Mouse (Mus musculus) kidney, postnatal 0 days (tissue): ENCODE measurements around the gene Ttn. TPM values are rescaled to one million over a fixed set of nuclear protein-coding genes. Genes with fewer than 3 reads are reported as not detected.
A peak's percentile ranks its signal among the peaks of the same experiment; 100 is the strongest.

Experiments used
- ATAC-seq: fragments of 200-750 bp; cut with Nextera tagmentation; replicated peaks from 2 replicates; pipeline ENCODE4 v1.8.0; 2017; ENCODE audit warnings: low read depth, moderate number of reproducible peaks, moderate TSS enrichment, moderate library complexity; ENCODE audit not compliant: low FRiP score
- DNase-seq: peaks from one replicate; pipeline ENCODE4 v3.0.0-alpha.2; 2016; ENCODE audit warnings: low spot score
- H3K27ac ChIP-seq: fragments of 300-500 bp; sonication (generic); 2 replicates; pipeline ENCODE4 v1.5.1; 2014; ENCODE audit warnings: mild to moderate bottlenecking
- H3K27me3 ChIP-seq: fragments of 300-500 bp; sonication (generic); 2 replicates; pipeline ENCODE4 v1.6.1; 2014; ENCODE audit warnings: low read length, mixed read lengths; ENCODE audit not compliant: insufficient read depth
- H3K36me3 ChIP-seq: fragments of 300-500 bp; sonication (generic); 2 replicates; pipeline ENCODE4 v1.6.1; 2014; ENCODE audit warnings: low read length, mixed read lengths; ENCODE audit not compliant: insufficient read depth
- H3K4me1 ChIP-seq: fragments of 300-500 bp; sonication (generic); replicated peaks from 2 replicates; pipeline ENCODE4 v1.6.1; 2014; ENCODE audit warnings: antibody characterized with exemption, low read length, mixed read lengths; ENCODE audit not compliant: insufficient read depth
- H3K4me2 ChIP-seq: fragments of 300-500 bp; sonication (generic); 2 replicates; pipeline ENCODE4 v1.6.1; 2014; ENCODE audit warnings: mild to moderate bottlenecking, low read length, moderate library complexity, mixed read lengths
- H3K4me3 ChIP-seq: fragments of 300-500 bp; sonication (generic); replicated peaks from 2 replicates; pipeline ENCODE4 v1.5.1; 2014; ENCODE audit warnings: low read depth, low read length
- H3K9ac ChIP-seq: fragments of 300-500 bp; sonication (generic); 2 replicates; pipeline ENCODE4 v1.6.1; 2014; ENCODE audit warnings: low read depth, low read length
- H3K9me3 ChIP-seq: fragments of 300-500 bp; sonication (generic); replicated peaks from 2 replicates; pipeline ENCODE4 v1.6.1; 2016; ENCODE audit warnings: low read length, inconsistent platforms, mixed read lengths
- CTCF ChIP-seq: IDR thresholded peaks from 2 replicates; pipeline ENCODE4 v1.5.1; 2016; ENCODE audit warnings: antibody characterized with exemption, low read depth, mild to moderate bottlenecking, moderate library complexity
- WGBS: fragments of 180-500 bp; shearing (Covaris S2); extraction: QIAGEN DNeasy Blood & Tissue Kit; methylation state at CpG from one replicate; pipeline ENCODE4 v1.1.7; 2014; 5-methylcytosine and 5-hydroxymethylcytosine counted together
- polyA plus RNA-seq: library from polyadenylated mRNA; unstranded; fragments of >200 nt; fragmentation: Nextera tagmentation; extraction: Ambion mirVana; gene quantifications from 2 replicates; pipeline ENCODE4 v1.2.1, GENCODE M21; 2015

The Ttn gene
- polyA plus RNA-seq, 1 experiment from 2014 or later = 0.14 TPM

DNA sequence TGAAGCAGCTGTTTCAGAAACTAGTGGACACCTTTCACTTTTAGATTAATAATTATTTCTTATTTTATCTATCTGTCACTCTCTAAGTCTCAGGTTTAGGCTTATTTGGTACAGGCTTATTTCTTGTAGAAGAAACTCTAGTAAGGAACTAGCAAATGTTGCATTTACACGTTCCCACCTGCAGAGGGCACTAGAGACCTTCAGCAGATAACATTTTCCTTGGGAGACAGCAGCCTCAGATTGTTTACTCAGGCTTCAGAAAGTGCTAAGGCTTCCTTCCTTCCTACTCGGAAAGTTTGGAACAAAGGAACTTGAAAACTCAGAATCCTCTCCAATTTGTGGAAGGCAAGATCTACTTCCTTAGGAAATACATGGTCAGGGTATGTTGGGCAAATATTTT lies 52.6 kb downstream of the Ttn start:
- Histone ChIP-seq H3K4me1 (no peaks in the 10 kb centered on the region), H3K4me3 (no peak overlapping the region), H3K9me3 (no peaks in the 10 kb centered on the region), H3K27ac (no peak overlapping the region), H3K27me3 (no peaks in the 10 kb centered on the region), H3K36me3 (no peaks in the 10 kb centered on the region), H3K4me2 (no peak overlapping the region), H3K9ac (no peak overlapping the region)
- DNase-seq = peak; percentile 91
- peak; percentile 95 for TF ChIP-seq CTCF
- WGBS = 0% methylated on average over 2 of the region's 2 CpGs
- no peak for ATAC-seq

GRCm38 (mm10) chr2:76928816-76929215 lies 53.5 kb downstream of the Ttn start:
- no peak overlapping the region for H3K4me3 ChIP-seq
- H3K36me3 ChIP-seq = no peaks in the 10 kb centered on the region
- no peaks in the 10 kb centered on the region for H3K27me3 ChIP-seq
- TF ChIP-seq CTCF = no peak
- ATAC-seq = no peak
- DNase-seq = no peak
- H3K9ac ChIP-seq = no peak overlapping the region
- no peak overlapping the region for H3K4me2 ChIP-seq
- no peaks in the 10 kb centered on the region for H3K9me3 ChIP-seq
- no peaks in the 10 kb centered on the region for H3K4me1 ChIP-seq
- no peak overlapping the region for H3K27ac ChIP-seq
- 70% methylated on average over 3 of the region's 3 CpGs for WGBS

- ATAC-seq (no peak), DNase-seq (no peak)
- H3K4me3 ChIP-seq = no peak overlapping the region
- no peaks in the 10 kb centered on the region for H3K36me3 ChIP-seq
- H3K27me3 ChIP-seq = no peaks in the 10 kb centered on the region
- H3K9ac ChIP-seq = no peak overlapping the region
- H3K4me2 ChIP-seq = no peak overlapping the region
- no peak for TF ChIP-seq CTCF
- H3K9me3 ChIP-seq = no peaks in the 10 kb centered on the region
- H3K27ac ChIP-seq = no peak overlapping the region
- no peaks in the 10 kb centered on the region for H3K4me1 ChIP-seq
- WGBS = 76% methylated on average over 7 of the region's 7 CpGs
These were observed 54.0 kb downstream of the Ttn start for GRCm38 (mm10) chr2:76928298-76928697.

- no peaks in the 10 kb centered on the region for H3K36me3 ChIP-seq
- ATAC-seq (no peak), DNase-seq (peak; percentile 27)
- H3K4me3 ChIP-seq = no peak overlapping the region
- no peaks in the 10 kb centered on the region for H3K27me3 ChIP-seq
- H3K9me3 ChIP-seq = no peaks in the 10 kb centered on the region
- no peaks in the 10 kb centered on the region for H3K4me1 ChIP-seq
- no peak overlapping the region for H3K9ac ChIP-seq
- no peak overlapping the region for H3K27ac ChIP-seq
- H3K4me2 ChIP-seq = no peak overlapping the region
- WGBS = 64% methylated on average over 12 of the region's 12 CpGs
- TF ChIP-seq CTCF = peak; percentile 55
These were observed 55.4 kb downstream of the Ttn start for GRCm38 (mm10) chr2:76926927-76927326.

DNA sequence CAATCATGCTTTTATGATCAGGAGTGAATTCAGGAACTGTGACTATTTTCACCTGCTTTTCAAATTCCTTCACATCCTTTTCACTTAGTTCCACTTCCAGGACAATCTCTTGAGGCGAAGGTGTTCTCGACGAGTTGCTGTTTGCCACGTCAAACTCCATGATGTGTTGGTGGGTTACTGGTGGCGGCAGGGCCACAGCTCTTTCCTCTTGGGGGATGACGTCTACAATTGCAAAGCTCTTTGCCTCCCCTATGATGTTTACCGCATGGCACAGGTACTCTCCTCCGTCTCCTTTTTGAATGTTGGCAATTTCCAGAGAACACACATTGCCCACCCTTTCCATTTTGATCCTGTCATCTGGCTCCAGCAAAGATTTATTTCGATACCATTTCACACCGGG lies 67.4 kb downstream of the Ttn start:
- WGBS = 96% methylated on average over 10 of the region's 10 CpGs
- no peak for ATAC-seq

DNA sequence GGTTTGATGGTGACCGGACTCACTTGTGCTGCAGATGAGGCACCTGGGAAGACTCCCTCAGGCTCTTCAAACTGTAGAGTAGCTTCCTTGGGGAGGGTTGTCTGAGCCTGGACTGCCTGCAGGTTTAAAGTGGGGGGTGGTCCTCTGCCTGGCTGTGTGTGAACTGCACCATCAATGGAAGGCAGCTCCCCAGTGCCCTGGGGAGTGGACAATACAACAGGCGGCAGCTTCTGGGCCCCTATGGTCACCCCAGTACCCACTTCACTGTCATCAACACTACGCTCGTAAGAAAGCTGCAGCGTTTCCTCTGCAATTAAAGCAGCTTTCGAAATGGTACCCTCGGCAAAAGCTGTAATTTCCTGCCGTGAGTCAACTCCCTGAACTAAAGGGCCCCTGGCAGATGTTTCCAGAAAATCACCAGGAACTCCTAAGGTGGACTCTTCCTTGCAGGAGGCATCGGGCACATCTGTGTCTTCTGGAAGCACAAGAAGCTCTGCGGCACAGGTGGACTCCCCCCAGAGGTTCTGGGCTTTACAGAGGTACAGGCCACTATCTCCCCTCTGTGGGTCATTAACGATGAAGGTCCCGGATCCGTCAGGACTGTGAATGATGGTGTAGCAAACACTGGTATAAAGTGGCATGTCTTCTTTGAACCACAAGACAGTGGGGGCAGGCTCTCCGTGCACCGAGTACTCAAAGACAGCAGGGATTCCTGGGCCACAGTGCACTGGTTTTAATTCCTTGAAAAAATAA lies 73.5 kb downstream of the Ttn start:
- DNase-seq (no peak), ATAC-seq (no peak)
- Histone ChIP-seq H3K9ac (no peak overlapping the region), H3K36me3 (no peaks in the 10 kb centered on the region), H3K9me3 (no peaks in the 10 kb centered on the region), H3K4me2 (no peak overlapping the region), H3K27ac (no peak overlapping the region), H3K4me1 (no peaks in the 10 kb centered on the region), H3K4me3 (no peak overlapping the region), H3K27me3 (no peaks in the 10 kb centered on the region)
- no peak for TF ChIP-seq CTCF
- WGBS = 54% methylated on average over 15 of the region's 15 CpGs

More for the DNA sequence above, 67.4 kb downstream of the Ttn start:
- Histone ChIP-seq H3K36me3 (no peaks in the 10 kb centered on the region), H3K9me3 (no peaks in the 10 kb centered on the region), H3K9ac (no peak overlapping the region), H3K27me3 (no peaks in the 10 kb centered on the region), H3K27ac (no peak overlapping the region), H3K4me2 (no peak overlapping the region), H3K4me1 (no peaks in the 10 kb centered on the region), H3K4me3 (no peak overlapping the region)
- no peak for TF ChIP-seq CTCF
- DNase-seq = no peak

GRCm38 (mm10) chr2:76903351-76903750 lies 79.0 kb downstream of the Ttn start:
- H3K27me3 ChIP-seq = no peaks in the 10 kb centered on the region
- DNase-seq (no peak), ATAC-seq (no peak)
- H3K4me1 ChIP-seq = no peaks in the 10 kb centered on the region
- no peak overlapping the region for H3K4me2 ChIP-seq
- H3K9me3 ChIP-seq = no peaks in the 10 kb centered on the region
- H3K4me3 ChIP-seq = no peak overlapping the region
- no peak overlapping the region for H3K9ac ChIP-seq
- 87% methylated on average over 11 of the region's 11 CpGs for WGBS
- no peaks in the 10 kb centered on the region for H3K36me3 ChIP-seq
- TF ChIP-seq CTCF = no peak
- H3K27ac ChIP-seq = no peak overlapping the region
